Mouse (Mus musculus): ENCODE results near the gene Timm22.
A peak's percentile ranks its signal among the peaks of the same experiment; 100 is the strongest.

Gene Timm22

DNA sequence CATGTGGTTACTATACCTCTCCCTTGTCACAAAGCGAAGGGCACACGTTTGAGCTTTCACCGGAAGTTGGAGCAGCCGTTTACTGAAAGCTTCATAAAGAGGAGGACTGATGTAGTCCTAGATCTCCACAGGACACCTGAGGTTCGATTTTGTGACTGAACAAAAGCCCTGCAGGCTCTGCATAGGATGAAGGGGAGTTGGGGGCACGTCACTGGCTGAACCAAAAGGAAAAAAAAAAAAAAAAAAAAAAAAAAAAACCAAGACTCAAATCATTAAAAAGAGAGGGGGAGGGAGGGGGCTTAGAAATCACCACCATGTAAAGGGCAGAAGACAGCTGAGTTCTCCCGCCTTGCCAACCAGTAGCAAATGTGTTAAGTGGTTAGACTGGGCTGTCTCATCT lies 18.0 kb upstream of the Timm22 start:
- no peak for DNase-seq (ENCODE audit: low read depth)

DNA sequence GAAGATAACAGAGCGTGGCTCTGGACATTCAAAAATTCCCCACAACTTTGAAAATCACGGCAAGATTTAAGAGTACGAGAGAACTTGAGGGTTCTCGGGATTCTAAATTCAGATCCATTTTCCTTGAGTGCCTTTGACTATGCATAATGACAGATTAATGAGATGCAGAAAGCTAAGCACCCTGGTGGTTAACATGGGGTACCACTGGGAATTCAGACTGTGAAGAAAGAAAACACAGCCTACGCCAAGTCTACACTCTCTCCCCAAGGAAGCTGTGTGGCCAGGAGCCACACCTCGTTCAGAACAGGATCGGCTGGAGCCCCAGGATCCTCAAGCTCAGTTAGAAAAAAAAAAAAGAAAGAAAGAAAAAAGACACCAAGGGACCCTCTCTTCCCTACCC lies 14.2 kb upstream of the Timm22 start:
- no peak for DNase-seq (ENCODE audit: low read depth)

DNA sequence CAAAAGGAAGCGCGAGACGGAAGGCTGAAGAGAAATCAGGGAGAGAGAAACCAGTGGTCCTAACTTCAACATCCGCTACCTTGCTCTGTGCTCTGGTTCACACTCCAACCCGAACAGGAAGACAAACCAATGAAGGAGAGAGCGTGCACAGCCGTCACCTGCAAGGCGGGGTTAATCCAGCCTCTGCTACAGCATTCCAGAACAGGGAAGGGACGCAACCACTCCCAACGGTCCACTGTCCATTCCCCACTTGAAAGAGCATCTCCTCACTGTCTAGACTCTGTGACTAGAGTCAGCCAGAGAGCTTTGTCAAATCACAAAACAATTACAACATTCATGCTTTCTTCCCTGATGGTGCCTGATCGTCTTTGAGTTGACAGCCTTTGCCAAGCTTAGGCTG lies 13.8 kb upstream of the Timm22 start:
- DNase-seq (ENCODE audit: low read depth): no peak

DNA sequence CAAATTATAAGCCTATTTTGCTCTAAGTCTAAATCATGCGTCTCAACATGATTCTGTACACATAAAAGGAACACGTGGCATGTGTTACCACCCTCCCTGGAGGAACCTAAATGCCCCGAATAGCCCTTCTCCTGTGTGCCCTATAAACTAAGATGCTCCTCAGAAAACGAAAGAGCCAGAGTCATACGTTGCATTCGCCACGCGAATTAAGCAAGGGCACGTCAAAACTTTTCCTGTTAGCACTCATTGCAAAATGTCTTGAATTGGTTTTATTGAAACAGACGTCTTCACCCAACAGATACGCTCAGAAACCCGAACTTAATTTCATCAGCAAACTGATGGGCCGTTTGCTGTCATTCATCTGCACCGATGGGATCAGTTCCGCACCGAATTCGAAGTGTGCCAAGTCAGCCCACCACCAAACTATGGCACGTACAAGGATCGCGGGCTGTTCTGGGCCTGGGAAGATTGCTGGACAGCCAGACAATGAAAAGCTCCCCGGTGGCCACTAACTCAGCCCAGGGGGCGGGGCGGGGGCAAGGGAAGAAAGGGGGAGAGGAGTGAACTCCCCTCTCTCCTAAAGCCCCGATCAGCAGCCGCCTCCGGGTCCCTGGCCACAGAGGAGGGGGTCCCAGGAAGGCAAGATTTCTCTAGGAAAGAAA lies 9.0 kb upstream of the Timm22 start:
- DNase-seq (ENCODE audit: low read depth): no peak

DNA sequence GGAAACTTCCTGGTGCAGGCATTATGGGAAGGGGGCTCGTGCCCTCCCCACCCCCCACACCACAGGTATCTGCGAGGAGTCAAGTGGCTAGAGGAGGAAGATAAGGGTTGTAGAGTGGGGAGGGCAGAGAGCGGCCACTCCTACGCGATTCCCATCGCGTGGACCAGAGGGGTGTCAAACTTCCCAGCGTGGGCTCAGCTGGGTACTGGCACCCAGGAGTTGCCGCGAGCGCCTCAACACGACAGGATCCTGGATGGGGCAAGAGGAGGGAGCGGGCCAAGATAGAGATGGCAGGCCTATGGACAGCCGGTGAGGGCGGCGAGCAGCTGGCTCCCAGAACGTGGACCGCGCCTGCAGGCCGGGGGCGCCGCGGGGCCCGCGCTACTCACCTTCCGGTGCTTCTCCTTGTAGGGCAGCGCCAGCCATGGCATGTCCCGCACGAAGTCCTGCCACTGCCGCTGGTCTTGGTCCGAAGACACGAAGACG lies 8.4 kb upstream of the Timm22 start:
- no peak for DNase-seq (ENCODE audit: low read depth)

DNA sequence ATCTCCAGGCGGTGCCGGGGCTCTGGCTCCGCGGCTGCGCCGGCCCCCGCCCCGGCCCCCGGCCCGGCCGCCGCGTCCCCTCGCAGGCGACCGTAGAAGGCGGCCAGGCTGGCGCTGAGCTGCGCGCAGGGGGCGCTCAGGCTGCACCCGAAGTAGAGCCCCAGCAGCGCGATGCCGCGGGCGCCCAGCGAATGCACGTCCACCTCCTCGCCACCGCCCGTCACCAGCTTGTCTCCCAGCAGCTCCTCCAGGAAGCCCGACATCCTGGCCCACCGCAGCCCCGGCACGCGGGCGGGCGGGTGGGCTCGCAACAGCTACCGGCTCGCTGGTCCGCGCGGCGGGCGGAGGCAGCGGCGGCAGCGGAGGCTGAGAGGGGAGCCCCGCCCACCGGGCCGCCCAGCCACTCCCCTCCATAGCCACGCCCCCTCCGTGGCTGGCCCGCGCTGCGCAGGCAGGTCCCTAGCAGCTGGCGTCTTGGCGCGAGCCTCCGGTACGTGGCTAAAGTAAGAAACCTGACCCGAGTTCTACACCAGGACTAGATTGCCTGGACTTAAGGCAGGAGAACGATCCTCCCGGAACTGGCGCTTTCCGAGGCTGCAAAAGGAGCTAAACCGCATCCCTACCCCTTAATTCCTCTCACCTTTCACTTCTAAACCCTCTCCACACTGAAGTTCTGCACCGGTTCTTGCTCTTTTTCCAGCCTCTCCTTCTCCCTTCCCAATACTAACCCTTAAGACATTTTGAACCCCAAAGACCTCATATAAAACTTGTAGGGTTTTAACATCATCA lies 7.8 kb upstream of the Timm22 start, which contains the start of gene Nxn:
Gene Nxn (minus strand): TSS at position 343 of the 789 bp plus-strand sequence.
- peak; percentile 64 for DNase-seq (ENCODE audit: low read depth)

DNA sequence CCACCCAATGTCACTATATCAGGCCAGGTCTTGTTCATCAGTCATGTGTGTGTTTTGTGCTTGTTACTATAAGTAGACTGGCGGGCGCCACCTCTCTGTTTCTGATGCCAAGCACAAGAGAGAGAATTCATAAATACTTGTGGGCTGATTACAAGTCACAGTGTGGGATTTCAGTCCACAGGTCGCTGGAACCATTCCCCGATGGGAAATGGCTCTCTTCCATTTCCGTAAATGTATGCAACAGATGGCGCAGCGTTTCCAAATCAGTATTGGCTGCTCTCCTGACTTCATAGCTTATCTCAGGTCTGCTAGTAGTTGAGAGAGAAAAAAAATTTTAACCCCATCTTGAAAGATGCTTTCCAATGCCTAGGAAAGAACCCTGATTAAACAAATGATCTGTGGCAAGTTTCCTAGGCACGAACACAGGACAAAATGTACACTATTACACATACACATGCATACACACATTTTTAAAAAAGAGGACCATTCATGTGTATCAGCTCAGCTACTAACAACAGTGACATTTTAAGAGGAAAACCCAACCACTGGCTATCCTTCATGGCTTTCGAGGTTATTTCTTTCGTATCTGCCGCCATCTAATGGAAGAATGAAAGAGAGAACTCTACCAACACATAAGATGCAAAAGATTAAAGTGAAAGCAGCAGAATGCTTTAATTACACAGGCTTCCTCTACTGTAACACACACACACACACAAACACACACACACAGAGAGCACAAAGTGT lies 7.0 kb upstream of the Timm22 start:
- no peak for DNase-seq (ENCODE audit: low read depth)

DNA sequence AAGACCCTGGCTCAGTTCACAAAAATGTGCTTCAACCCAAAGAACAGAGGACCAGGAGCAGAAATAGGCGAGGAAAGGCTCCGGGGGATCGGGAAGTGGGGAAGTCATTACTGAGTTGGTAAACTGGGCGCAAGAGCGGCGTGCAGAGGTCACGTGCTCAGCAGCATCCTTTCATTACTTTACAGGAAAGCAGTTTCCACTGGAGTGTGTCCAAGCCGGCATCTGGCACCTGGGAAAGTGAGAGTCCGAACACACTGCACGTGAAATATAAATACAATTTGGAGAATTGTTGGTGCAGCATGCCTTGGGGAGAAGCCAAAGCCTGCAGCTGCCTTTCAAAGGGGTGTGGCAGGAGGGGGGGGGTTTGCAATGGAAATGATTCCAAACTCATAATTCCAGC lies 5.4 kb upstream of the Timm22 start:
- DNase-seq (ENCODE audit: low read depth): no peak

DNA sequence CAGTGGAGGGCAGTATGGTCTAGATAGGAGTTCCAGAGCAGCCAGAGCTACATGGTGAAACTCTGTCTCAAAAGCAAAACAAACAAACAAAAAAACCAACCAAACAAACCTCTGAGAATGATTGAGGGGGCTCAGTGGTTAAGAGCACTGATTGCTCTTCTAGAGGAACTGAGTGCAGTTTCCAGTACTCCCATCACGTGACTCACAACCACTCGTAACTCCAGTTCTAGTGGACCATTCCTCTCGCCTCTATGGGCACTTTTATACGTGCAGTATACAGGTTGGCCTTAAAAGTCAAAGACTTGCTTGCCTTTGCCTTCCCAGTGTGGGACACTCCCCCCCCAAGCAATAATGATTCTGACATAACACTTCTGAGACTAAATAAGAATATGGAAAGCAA lies 1.6 kb upstream of the Timm22 start:
- no peak for DNase-seq (ENCODE audit: low read depth)

DNA sequence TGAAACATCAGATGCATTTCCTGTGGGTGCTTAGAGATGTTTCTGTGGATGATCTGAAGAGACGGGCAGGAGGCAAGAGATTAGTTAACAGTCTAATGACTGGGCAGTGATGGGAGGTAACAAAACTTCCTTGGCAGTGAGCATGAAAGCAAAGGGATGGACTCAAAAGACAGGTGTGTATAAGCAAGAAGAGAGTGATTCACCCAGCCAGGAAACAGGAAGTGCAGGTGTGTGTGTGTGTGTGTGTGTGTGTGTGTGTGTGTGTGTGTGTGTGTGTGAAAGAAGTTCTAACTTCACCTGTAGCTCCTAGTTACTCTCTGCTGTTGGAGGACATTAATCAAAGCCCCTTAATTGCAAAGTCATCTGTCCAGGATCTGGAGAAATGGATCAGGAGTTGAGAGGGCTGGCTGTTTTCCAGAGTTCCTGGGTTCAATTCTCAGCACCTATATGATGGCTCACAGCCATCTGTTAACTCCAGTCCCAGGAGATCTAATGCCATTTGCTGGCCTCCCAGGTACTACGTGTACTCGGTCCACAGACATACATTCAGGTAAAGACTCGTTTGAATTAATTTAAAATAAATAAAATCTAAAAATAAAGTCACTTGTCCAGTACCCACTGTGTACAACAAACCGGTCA lies 1.0 kb upstream of the Timm22 start:
- DNase-seq (ENCODE audit: low read depth): no peak

DNA sequence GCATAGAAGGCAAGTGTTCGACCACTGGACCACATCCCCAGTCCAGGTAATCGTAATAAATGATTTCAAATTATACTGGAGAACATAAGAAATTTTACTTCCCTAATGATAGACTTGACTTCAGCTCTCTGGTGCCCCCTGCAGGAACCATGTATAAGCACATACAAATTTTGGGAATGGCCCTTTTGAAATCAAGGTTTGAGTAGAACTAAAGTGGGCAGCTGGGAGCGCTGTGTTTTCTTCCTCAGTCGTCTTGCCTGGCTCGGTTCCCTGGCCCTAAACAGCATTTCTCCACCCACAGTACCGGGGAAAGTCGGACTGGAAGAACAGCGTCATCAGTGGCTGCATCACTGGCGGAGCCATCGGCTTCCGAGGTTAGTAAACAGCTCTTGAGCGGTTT lies 4.1 kb downstream of the Timm22 start:
- peak; percentile 55 for DNase-seq (ENCODE audit: low read depth)

DNA sequence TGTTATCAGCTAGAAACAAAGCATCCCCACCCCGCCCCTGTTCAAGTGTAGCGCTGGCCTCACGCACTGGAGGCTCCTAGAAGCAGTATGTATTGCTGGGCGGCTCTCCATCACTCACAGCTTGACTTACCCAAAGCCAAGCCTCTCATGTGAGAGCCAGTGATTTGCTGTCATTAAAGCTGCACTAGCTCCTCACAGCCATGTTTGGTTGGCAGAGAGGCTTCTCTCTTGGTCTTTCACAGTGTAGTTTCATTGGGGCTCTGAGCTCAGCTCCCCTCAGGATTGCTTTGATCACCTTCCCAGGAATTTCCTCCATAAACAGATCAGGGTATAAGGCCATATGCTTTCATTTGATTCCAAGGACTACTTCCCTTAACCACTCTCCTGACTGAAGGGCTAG lies 6.5 kb downstream of the Timm22 start:
- DNase-seq (ENCODE audit: low read depth): no peak

DNA sequence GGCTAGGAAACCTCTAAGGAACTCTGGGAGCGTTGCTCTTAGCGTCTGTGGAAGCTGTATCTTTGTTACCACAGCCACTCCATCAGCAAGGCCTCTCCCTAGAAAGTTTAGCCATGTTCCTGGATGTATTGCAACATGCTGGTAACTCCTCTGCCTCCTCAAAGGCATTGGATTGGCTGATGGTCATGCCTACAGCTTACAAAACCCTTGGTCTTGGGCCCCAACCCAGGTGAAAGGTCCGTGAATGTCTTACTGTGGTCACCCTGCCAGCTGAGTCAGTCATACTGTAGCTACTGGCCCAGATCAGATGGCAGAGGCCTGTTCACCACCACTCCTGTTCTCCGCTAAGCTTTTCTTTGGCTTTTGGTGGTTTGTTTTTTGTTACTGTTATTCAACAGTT lies 8.2 kb downstream of the Timm22 start:
- DNase-seq (ENCODE audit: low read depth): no peak

DNA sequence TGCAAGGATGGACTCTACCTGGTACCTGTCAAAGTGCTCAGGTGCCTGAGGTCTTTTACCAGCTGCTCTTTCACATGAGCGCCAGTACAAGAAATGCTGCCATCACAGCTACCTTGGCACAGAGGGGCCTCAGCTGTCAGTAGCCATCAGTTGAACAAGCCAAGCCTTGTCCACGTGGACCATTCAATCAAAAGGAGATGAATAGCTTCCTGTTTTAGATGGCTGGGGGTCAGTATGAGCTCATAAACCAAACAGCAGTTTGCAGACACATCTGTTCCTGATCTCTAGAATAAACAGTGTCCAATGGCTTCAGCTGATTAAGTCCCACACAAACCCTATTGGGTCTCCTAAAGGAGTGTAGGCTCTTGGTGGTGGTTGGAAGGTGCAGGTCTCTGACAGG lies 9.2 kb downstream of the Timm22 start:
- DNase-seq (ENCODE audit: low read depth): no peak

DNA sequence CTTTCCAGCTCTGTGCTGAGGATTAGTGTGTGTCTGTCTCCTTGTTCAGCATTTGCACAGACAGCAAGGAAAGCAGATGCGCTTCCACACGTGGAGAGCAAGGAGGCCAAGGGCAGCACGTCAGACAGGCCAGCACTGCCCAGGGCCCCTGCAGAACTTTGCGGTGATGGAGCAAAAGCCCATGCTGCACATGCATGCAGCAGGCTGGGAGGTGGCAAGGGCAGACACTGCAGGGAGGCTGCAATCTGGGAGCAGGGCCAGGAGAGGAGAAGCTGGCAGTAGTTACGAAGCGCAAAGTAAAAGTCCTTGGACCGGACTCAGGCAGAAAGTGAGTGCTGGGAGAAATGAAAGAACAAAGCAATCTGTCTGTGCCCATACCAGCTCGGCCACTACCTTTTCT lies 11.7 kb downstream of the Timm22 start:
- DNase-seq (ENCODE audit: low read depth): no peak

DNA sequence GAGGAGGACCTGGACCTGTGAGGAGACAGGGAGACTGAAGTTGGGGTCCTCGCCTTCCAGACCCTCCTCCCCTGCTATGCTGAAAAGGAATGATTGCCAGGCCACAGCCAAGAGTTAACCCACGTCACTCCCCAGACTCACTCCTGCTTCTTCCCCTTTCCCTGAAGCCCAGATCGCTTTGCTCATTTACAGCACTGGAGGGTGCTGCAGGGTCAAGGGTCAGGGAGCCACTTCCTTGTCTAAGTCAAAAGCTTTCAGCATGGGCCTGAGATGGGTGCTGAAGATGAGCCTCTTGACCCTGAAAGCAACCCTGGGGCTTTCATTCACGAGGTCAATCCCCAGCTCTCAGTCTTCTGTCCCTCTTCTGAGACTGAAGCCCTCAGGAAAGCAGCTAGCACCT lies 12.4 kb downstream of the Timm22 start:
- no peak for DNase-seq (ENCODE audit: low read depth)

DNA sequence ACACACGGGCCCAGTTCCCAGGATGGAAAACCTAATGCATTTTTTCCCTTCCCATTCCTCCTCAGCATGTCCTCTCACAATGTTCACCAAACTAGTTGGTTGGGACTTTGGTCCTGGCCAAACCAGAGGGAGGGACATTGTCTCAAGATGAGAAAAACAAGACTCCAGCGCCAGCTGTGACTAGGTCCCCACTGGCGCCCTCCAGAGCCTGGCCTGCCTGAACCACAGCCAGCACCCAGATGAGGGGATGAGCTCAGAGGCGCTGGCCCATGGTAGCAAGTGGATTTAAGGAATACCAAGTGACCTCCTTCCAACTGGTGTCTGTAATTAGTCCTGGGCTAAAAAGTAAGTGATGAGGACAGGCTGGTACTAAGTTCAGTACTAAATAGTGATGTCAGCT lies 14.1 kb downstream of the Timm22 start:
- DNase-seq (ENCODE audit: low read depth): no peak

DNA sequence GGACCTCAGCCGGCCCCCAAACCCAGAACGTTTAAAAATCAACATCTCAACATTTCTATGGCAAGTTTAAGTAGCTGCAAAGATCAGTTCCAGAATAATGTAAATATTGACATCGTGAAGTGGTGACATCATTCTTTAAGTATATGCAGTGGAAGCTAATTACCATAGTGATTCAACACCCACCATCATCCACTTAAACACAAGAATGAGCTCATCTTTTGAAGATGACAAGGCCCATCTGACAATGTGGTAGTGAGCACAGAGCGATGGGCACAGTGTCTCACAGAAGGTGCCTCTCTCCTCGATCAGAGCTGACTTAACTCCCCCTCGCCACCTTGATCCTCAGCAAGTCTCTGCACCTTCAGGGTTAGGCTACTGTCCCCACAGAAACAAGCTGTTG lies 19.0 kb downstream of the Timm22 start:
- DNase-seq (ENCODE audit: low read depth): no peak

DNA sequence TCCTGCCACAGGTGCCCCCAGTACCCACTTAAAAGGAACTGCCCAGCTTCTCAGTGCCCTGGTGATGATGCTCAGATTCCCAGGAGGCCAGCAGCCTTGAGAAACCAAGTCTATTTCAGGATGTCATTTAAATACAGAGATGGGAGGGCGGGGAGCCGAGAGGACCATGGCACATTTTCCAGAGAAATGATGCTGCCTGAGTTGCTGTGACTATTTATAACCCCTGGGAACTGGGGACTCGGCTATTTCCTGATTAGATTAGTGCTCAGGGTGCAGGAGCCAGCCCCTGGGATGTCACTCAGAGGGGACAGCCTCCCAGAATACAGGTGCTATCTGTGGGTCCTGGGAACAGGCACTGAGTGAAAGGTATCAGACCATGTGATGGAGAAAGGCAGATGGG lies 21.0 kb downstream of the Timm22 start:
- DNase-seq (ENCODE audit: low read depth): no peak

DNA sequence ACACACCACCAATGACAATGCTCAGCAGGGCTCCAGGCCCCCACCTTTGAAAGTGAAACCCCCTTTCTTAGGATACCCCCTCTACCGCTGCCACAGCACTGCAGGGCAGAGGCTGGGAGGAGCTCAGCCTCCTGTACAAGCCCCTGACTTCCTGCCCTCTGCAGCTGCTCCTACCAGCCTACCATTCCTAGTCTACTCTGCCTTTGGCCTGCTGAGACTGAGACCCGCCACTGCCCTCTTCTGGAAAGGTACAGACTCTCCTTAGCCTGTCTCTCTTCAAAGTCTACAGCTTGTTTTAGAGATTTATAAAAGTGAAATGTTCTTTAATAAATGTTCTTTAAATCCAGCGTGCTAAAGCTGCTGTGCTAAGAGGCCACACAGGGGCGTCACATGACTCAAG lies 22.3 kb downstream of the Timm22 start:
- no peak for DNase-seq (ENCODE audit: low read depth)

DNA sequence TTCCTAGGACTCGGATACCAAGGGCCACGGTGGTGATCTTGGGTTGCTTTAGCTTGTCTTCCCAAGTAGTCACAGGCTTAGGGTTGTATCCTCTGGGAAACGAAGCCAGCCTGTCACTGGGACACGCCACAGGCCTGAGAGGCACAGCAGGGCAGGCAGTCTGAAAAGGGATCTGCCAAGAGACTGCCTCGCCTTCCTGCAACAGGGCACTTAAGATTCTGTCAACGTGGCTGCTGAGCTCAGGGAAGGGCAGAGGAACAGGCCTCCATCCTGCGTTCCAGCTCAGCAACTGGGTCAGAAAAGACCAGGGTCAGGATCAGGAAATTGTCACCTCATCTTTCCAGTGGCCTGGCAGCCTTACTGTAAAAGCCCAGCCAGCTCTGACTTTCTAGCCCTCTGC lies 22.8 kb downstream of the Timm22 start:
- no peak for DNase-seq (ENCODE audit: low read depth)

DNA sequence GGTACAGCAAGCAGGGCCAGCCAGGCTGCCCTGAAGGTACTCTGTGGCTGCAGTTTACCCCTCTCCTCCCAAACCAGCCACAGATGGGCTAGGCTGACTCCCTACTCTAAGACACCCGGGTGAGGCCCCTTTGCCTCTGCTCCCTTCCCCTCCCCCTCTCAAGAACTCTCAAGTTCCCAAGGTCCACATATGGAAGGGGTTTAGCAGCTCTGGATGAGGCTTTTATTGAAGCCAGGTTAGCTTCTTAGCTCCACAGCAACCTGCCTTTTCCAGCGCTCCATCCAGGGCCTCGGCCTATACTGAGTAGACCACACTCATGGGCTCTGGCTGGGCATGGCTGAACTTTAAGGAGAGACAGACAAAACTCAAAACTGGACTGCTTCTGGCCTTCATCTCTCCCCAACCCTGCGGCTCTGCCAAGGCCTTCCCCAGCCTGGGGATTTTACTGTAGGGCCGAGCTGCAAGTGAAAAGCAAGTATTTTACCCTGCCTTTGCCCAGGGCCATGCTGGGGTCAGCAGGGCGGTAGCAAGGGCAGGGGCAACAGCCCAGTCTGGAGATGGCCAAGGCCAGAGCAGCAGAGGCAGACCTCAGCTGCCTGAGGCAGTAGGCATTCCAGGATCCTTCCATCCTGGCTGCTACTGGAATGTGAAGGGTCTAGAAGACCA lies 23.3 kb downstream of the Timm22 start:
- no peak for DNase-seq (ENCODE audit: low read depth)
